Mouse (Mus musculus) urinary bladder, postnatal 36 days (tissue): ENCODE measurements at regions not wholly inside any gene's neighbourhood (a gene's known extent, or its start where the extent isn't known, plus 50 kb on each side); places are given as distances from the start of the nearest gene placed in this dataset.
A peak's percentile ranks its signal among the peaks of the same experiment; 100 is the strongest.

Experiments
- DNase-seq, 2 experiments: peaks; one replicate each; pipeline ENCODE4 v3.0.0; 2022; ENCODE audit warnings: low spot score in 2 of 2, mixed read lengths in 1 of 2

GRCm38 (mm10) chr7:138640492-138641165, 205.2 kb upstream of the Ppp2r2d start:
- no peak for DNase-seq

- no peak for DNase-seq
These were observed 206.3 kb upstream of the Ppp2r2d start for GRCm38 (mm10) chr7:138639541-138639940.

GRCm38 (mm10) chr7:138626061-138626460, 219.8 kb upstream of the Ppp2r2d start:
- DNase-seq, result peak; percentile 58 to 76

- no peak for DNase-seq
These were observed 223.5 kb upstream of the Tcerg1l start for GRCm38 (mm10) chr7:138620896-138621655.

GRCm38 (mm10) chr7:138620080-138620684, 222.7 kb upstream of the Tcerg1l start:
- DNase-seq, result no peak

- DNase-seq, result no peak
These were observed 218.9 kb upstream of the Tcerg1l start for GRCm38 (mm10) chr7:138616468-138616867.

- no peak for DNase-seq
These were observed 212.1 kb upstream of the Tcerg1l start for GRCm38 (mm10) chr7:138609605-138610004.

- DNase-seq, result no peak
These were observed 211.6 kb upstream of the Tcerg1l start for GRCm38 (mm10) chr7:138609124-138609523.

GRCm38 (mm10) chr7:138606363-138606964, 208.9 kb upstream of the Tcerg1l start:
- no peak for DNase-seq

GRCm38 (mm10) chr7:138605923-138606322, 208.4 kb upstream of the Tcerg1l start:
- no peak for DNase-seq

- DNase-seq, result no peak
These were observed 204.2 kb upstream of the Tcerg1l start for GRCm38 (mm10) chr7:138601749-138602148.

- no peak for DNase-seq
These were observed 195.8 kb upstream of the Tcerg1l start for GRCm38 (mm10) chr7:138593344-138593743.

GRCm38 (mm10) chr7:138567352-138567751, 169.8 kb upstream of the Tcerg1l start:
- DNase-seq, result no peak

- no peak for DNase-seq
These were observed 154.1 kb upstream of the Tcerg1l start for GRCm38 (mm10) chr7:138551629-138552028.

- DNase-seq, result no peak
These were observed 150.4 kb upstream of the Tcerg1l start for GRCm38 (mm10) chr7:138547881-138548280.

- no peak for DNase-seq
These were observed 140.7 kb upstream of the Tcerg1l start for GRCm38 (mm10) chr7:138538048-138538831.

- DNase-seq, result no peak
These were observed 128.6 kb upstream of the Tcerg1l start for GRCm38 (mm10) chr7:138526143-138526542.

GRCm38 (mm10) chr7:138524936-138525335, 127.4 kb upstream of the Tcerg1l start:
- DNase-seq, result no peak

GRCm38 (mm10) chr7:138514171-138514570, 116.6 kb upstream of the Tcerg1l start:
- DNase-seq, result no peak

GRCm38 (mm10) chr7:138505205-138505604, 107.7 kb upstream of the Tcerg1l start:
- no peak for DNase-seq

GRCm38 (mm10) chr7:138503986-138504385, 106.5 kb upstream of the Tcerg1l start:
- DNase-seq, result no peak

- no peak for DNase-seq
These were observed 105.5 kb upstream of the Tcerg1l start for GRCm38 (mm10) chr7:138503016-138503415.
